Mouse (Mus musculus): Measurements from ENCODE around the gene 1700018F24Rik. TPM values are rescaled to one million over a fixed set of nuclear protein-coding genes. Genes with fewer than 3 reads are reported as not detected.
"Not testable (repeated sequence)": the region's sequence is repeated elsewhere in the genome, so short reads cannot be mapped to it uniquely, and the experiment has no call there.

Gene 1700018F24Rik
- polyA plus RNA-seq (2014; fragmentation: Nextera tagmentation; extraction: Ambion mirVana), result not detected in 2 replicates

DNA sequence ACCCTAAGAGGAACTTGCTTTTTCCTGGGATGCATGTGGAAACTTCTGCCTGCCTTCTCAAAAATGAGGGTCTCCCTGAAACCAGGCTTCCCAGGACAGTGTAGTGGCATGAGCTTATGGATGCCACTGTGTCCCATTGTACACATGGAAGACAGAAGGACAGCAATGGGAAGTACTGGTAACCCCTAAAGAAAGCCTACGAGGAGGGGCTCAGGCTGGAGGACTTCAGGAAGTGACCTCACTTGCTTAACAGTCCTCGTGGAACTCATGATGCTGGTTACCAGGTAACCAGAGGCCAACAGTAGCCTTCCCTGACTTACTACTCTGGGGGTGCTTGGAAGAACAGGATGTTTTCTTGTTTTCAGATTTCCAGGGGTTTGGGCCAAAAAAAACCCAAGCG, at the start of gene 1700018F24Rik:
Gene 1700018F24Rik, plus strand, starts transcription at position 301 of the 400 bp plus-strand sequence.
- not testable (repeated sequence) for H3K4me1 ChIP-seq (ENCODE audit: control insufficient read depth in 2 of 2, insufficient read depth in 2 of 2, low read length in 2 of 2); H3K27ac ChIP-seq (replicated peaks in 1 of 2; ENCODE audit: control insufficient read depth in 1 of 2, insufficient read depth in 1 of 2, low read depth in 2 of 2, low read length in 2 of 2); ATAC-seq (ENCODE audit: insufficient number of reproducible peaks, insufficient read depth, low FRiP score, low read depth)

DNA sequence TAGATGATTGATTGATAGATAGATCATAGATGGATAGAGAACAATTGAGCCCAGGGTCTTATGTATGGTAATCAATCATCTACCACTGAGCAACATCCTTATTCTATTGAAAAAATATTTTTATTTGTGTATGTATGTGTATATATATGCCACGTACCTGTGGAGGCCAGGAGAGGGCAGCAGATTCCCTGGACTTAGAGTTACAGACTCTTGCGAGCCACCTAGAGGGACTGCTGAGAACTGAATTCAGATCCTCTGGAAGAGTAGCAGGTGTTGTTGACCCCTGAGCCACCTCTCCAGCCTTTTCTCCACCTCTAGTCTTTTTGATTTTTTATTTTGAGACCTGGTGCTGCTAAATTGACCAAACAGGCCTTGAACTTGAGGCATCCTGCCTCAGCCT, 44.3 kb upstream of the 1700018F24Rik start:
- WGBS, result 34% methylated on average over 2 of the region's 2 CpGs
- Histone ChIP-seq H3K9ac (ENCODE audit: low read length) (no peak overlapping the region), H3K27me3 (ENCODE audit: control insufficient read depth, insufficient read depth, low read length) (no peaks in the 10 kb centered on the region), H3K27ac (replicated peaks in 1 of 2; ENCODE audit: control insufficient read depth in 1 of 2, insufficient read depth in 1 of 2, low read depth in 2 of 2, low read length in 2 of 2) (no peak overlapping the region), H3K36me3 (ENCODE audit: control insufficient read depth, insufficient read depth, low read length) (no peaks in the 10 kb centered on the region), H3K4me2 (ENCODE audit: low read length) (no peak overlapping the region), H3K4me1 (ENCODE audit: control insufficient read depth in 2 of 2, insufficient read depth in 2 of 2, low read length in 2 of 2) (no peaks in the 10 kb centered on the region), H3K4me3 (ENCODE audit: control insufficient read depth in 1 of 2, insufficient read depth in 1 of 2, low read depth in 1 of 2, low read length in 2 of 2) (no peak overlapping the region), H3K9me3 (ENCODE audit: control insufficient read depth, low read length) (no peaks in the 10 kb centered on the region)
- ATAC-seq (ENCODE audit: insufficient number of reproducible peaks, insufficient read depth, low FRiP score, low read depth), result no peak

More for the DNA sequence above, at the start of gene 1700018F24Rik:
- H3K9me3 ChIP-seq (ENCODE audit: control insufficient read depth, low read length); H3K27me3 ChIP-seq (ENCODE audit: control insufficient read depth, insufficient read depth, low read length); H3K4me3 ChIP-seq (ENCODE audit: control insufficient read depth in 1 of 2, insufficient read depth in 1 of 2, low read depth in 1 of 2, low read length in 2 of 2); H3K4me2 ChIP-seq (ENCODE audit: low read length); H3K9ac ChIP-seq (ENCODE audit: low read length); H3K36me3 ChIP-seq (ENCODE audit: control insufficient read depth, insufficient read depth, low read length): not testable (repeated sequence)
- 45% methylated on average over 3 of the region's 3 CpGs for WGBS

DNA sequence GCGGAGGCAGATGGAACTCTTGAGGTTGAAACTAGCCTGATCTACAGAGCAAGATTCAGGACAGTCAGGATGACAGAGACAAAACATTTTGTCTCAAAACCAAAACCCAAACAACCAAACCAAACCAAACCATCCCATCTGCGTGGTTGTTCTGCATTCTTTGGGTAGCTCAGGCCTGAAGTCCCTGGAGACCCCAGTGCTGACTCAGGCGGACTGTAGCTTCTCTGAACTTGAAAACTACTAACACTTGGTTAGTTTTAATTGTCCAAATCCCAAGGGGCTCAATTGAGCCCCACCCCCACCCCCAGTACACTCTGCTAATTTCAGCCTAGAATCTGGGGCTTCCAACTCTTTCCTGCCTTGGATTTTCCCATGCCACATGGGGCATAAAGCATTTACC, 39.4 kb upstream of the 1700018F24Rik start:
- Histone ChIP-seq H3K4me1 (ENCODE audit: control insufficient read depth in 2 of 2, insufficient read depth in 2 of 2, low read length in 2 of 2) (peaks cover 5 to 6% of the 10 kb centered on the region in 2 experiments; a peak in 1 of 4 replicates), H3K27ac (replicated peaks in 1 of 2; ENCODE audit: control insufficient read depth in 1 of 2, insufficient read depth in 1 of 2, low read depth in 2 of 2, low read length in 2 of 2) (no peak overlapping the region), H3K27me3 (ENCODE audit: control insufficient read depth, insufficient read depth, low read length) (no peaks in the 10 kb centered on the region), H3K9me3 (ENCODE audit: control insufficient read depth, low read length) (no peaks in the 10 kb centered on the region), H3K4me3 (ENCODE audit: control insufficient read depth in 1 of 2, insufficient read depth in 1 of 2, low read depth in 1 of 2, low read length in 2 of 2) (no peak overlapping the region), H3K9ac (ENCODE audit: low read length) (no peak overlapping the region), H3K36me3 (ENCODE audit: control insufficient read depth, insufficient read depth, low read length) (no peaks in the 10 kb centered on the region), H3K4me2 (ENCODE audit: low read length) (no peak overlapping the region)
- WGBS, result 80% methylated on average over 3 of the region's 3 CpGs
- ATAC-seq (ENCODE audit: insufficient number of reproducible peaks, insufficient read depth, low FRiP score, low read depth), result no peak

DNA sequence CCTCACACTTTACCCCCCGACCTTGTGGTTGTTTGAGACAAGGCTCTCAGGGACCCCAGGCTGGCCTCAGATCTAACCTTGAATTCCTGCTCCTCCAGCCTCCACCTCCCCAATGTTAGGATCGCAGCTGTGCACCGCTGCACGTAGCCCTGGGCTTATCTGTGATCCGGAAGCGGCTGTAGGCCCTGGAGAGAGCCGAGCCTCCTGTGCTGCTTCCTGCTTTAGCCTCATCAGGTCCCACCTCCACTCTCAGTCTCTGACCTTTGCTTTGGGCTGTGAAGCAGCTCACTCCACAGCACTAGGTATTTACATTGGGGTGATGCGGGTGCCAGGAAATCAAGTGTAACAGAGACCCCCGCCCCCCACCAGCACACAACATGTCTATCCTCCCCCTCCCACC, 38.3 kb upstream of the 1700018F24Rik start:
- ATAC-seq (ENCODE audit: insufficient number of reproducible peaks, insufficient read depth, low FRiP score, low read depth), result 0 out of 2 replicates have a peak, but pooled peaks have one; percentile 43
- WGBS, result 44% methylated on average over 9 of the region's 9 CpGs
- H3K9ac ChIP-seq (ENCODE audit: low read length), result no peak overlapping the region

DNA sequence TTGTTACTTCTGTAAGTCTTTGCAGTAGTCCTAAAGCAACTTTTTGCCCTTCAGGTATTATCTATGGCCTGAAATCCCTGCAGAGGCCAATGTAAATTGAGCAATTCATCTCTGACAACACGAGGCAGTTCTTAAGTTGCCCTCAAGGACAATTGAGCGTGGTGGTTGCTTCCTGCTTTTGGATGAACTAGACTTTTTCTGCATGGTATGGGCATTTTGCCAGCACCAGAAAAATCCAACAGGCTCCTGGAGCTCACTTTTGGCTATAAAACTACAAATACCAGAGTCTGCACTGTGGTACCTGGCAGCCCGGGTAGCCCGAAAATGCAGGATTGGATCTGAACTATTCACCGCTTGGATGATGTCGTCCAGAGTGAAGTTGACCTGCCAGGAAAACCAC, 37.2 kb upstream of the 1700018F24Rik start:
- Histone ChIP-seq H3K27me3 (ENCODE audit: control insufficient read depth, insufficient read depth, low read length) (no peaks in the 10 kb centered on the region), H3K27ac (replicated peaks in 1 of 2; ENCODE audit: control insufficient read depth in 1 of 2, insufficient read depth in 1 of 2, low read depth in 2 of 2, low read length in 2 of 2) (no peak overlapping the region), H3K4me1 (ENCODE audit: control insufficient read depth in 2 of 2, insufficient read depth in 2 of 2, low read length in 2 of 2) (peaks cover 5 to 6% of the 10 kb centered on the region in 2 experiments; a peak in 1 of 4 replicates), H3K9ac (ENCODE audit: low read length) (no peak overlapping the region), H3K4me2 (ENCODE audit: low read length) (no peak overlapping the region), H3K4me3 (ENCODE audit: control insufficient read depth in 1 of 2, insufficient read depth in 1 of 2, low read depth in 1 of 2, low read length in 2 of 2) (no peak overlapping the region), H3K36me3 (ENCODE audit: control insufficient read depth, insufficient read depth, low read length) (no peaks in the 10 kb centered on the region), H3K9me3 (ENCODE audit: control insufficient read depth, low read length) (no peaks in the 10 kb centered on the region)
- ATAC-seq (ENCODE audit: insufficient number of reproducible peaks, insufficient read depth, low FRiP score, low read depth), result no peak
- 81% methylated on average over 6 of the region's 6 CpGs for WGBS

More for the DNA sequence above, 38.3 kb upstream of the 1700018F24Rik start:
- H3K27ac ChIP-seq (replicated peaks in 1 of 2; ENCODE audit: control insufficient read depth in 1 of 2, insufficient read depth in 1 of 2, low read depth in 2 of 2, low read length in 2 of 2), result no peak overlapping the region
- no peak overlapping the region for H3K4me3 ChIP-seq (ENCODE audit: control insufficient read depth in 1 of 2, insufficient read depth in 1 of 2, low read depth in 1 of 2, low read length in 2 of 2)
- peaks cover 5 to 6% of the 10 kb centered on the region in 2 experiments; a peak in 1 of 4 replicates for H3K4me1 ChIP-seq (ENCODE audit: control insufficient read depth in 2 of 2, insufficient read depth in 2 of 2, low read length in 2 of 2)
- no peaks in the 10 kb centered on the region for H3K27me3 ChIP-seq (ENCODE audit: control insufficient read depth, insufficient read depth, low read length)
- H3K9me3 ChIP-seq (ENCODE audit: control insufficient read depth, low read length), result no peaks in the 10 kb centered on the region
- H3K4me2 ChIP-seq (ENCODE audit: low read length), result no peak overlapping the region
- no peaks in the 10 kb centered on the region for H3K36me3 ChIP-seq (ENCODE audit: control insufficient read depth, insufficient read depth, low read length)

DNA sequence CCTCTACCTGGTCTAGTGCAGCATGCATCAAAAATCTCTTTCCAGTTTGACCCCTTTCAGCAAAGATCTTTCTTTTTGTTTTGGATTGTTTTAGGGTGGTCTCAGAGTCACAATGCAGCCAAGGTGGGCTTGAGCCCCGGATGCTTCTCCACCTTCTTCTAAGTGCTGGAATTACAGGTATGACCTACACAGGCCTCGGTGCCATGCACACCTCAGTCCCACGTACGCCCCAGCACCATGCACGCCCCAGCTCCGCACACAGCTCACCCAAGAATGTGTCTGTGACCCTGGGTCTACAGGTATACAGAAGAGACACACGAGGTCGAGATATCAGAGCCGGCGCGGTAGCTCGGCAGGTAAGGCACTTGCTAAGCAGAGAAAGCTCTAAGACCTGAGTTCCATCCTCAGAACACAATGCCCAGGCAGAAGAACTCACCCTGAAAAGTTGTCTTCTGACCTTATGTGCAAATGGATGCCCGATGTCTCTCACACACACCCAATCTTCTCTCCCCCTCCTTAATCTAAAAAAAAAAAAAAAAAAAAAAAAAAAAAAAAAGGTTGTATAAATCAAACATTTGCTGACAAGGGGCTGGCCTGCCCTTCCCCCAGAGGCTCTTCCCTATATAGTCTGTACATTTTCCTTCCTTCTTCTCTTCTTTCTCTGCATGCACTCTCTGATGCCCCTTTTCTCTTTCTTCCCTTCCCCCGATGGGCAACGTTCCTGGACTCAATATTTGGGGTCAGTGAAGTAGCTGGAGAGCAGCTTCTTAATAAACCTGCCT, 33.7 kb upstream of the 1700018F24Rik start:
- WGBS, result 83% methylated on average over 15 of the region's 15 CpGs
- H3K9me3 ChIP-seq (ENCODE audit: control insufficient read depth, low read length), result no peaks in the 10 kb centered on the region
- H3K4me1 ChIP-seq (ENCODE audit: control insufficient read depth in 2 of 2, insufficient read depth in 2 of 2, low read length in 2 of 2), result peaks cover 5 to 6% of the 10 kb centered on the region in 2 experiments; a peak in 1 of 4 replicates
- H3K4me3 ChIP-seq (ENCODE audit: control insufficient read depth in 1 of 2, insufficient read depth in 1 of 2, low read depth in 1 of 2, low read length in 2 of 2), result no peak overlapping the region
- no peak overlapping the region for H3K4me2 ChIP-seq (ENCODE audit: low read length)
- no peaks in the 10 kb centered on the region for H3K27me3 ChIP-seq (ENCODE audit: control insufficient read depth, insufficient read depth, low read length)
- no peak overlapping the region for H3K9ac ChIP-seq (ENCODE audit: low read length)
- H3K27ac ChIP-seq (replicated peaks in 1 of 2; ENCODE audit: control insufficient read depth in 1 of 2, insufficient read depth in 1 of 2, low read depth in 2 of 2, low read length in 2 of 2), result no peak overlapping the region
- ATAC-seq (ENCODE audit: insufficient number of reproducible peaks, insufficient read depth, low FRiP score, low read depth), result no peak
- H3K36me3 ChIP-seq (ENCODE audit: control insufficient read depth, insufficient read depth, low read length), result no peaks in the 10 kb centered on the region

DNA sequence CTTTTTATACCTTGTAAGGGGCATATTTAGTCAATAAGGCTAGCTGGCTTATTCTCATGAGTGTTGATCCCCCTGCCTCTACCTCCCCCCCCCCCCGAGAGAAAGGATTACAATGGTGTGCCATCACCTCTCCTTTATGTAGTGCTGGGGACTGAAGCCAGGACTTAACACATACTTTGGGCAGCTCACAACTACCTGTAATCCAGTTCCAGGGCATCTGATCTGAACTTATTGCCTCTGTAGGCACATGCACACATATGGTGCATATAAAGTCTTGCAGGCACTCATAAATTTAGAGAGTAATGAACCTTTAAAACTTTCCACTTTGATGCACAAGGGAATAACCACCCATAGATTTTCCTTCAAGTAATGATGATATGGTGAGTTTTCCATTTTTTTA, 28.5 kb upstream of the 1700018F24Rik start:
- Histone ChIP-seq H3K4me1 (ENCODE audit: control insufficient read depth in 2 of 2, insufficient read depth in 2 of 2, low read length in 2 of 2) (peaks cover 0 to 2% of the 10 kb centered on the region in 2 experiments; a peak in 1 of 4 replicates), H3K4me3 (ENCODE audit: control insufficient read depth in 1 of 2, insufficient read depth in 1 of 2, low read depth in 1 of 2, low read length in 2 of 2) (no peak overlapping the region), H3K27me3 (ENCODE audit: control insufficient read depth, insufficient read depth, low read length) (no peaks in the 10 kb centered on the region), H3K36me3 (ENCODE audit: control insufficient read depth, insufficient read depth, low read length) (no peaks in the 10 kb centered on the region), H3K9me3 (ENCODE audit: control insufficient read depth, low read length) (no peaks in the 10 kb centered on the region), H3K27ac (replicated peaks in 1 of 2; ENCODE audit: control insufficient read depth in 1 of 2, insufficient read depth in 1 of 2, low read depth in 2 of 2, low read length in 2 of 2) (no peak overlapping the region), H3K4me2 (ENCODE audit: low read length) (no peak overlapping the region), H3K9ac (ENCODE audit: low read length) (no peak overlapping the region)
- WGBS, result 75% methylated on average over 1 of the region's 1 CpGs
- no peak for ATAC-seq (ENCODE audit: insufficient number of reproducible peaks, insufficient read depth, low FRiP score, low read depth)
